Mouse (Mus musculus): ENCODE results near the gene Ankrd23. TPM values are rescaled to one million over a fixed set of nuclear protein-coding genes. Genes with fewer than 3 reads are reported as not detected.
A peak's percentile ranks its signal among the peaks of the same experiment; 100 is the strongest.

Ankrd23 gene
- polyA plus RNA-seq, 1 experiment, result 18.0 TPM

DNA sequence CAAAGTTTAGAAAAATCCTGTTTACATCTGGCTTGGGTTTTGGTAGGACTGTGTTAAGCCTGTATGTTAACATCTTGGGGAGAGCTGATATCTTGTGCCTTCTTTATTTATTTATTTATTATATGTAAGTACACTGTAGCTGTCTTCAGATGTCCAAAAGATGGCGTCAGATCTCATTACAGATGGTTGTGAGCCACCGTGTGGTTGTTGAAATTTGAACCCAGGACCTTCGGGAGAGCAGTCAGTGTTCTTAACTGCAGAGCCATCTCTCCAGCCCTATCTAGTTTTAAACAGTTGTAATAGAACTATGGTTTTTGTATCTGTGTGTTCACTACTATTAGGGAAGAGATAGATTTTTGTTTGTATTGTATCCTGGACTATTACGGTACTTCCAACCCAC, 7.4 kb downstream of the Ankrd23 start:
- Histone ChIP-seq H3K4me3 (replicated peaks; ENCODE audit: control insufficient read depth, low read depth, low read length) (no peak overlapping the region), H3K4me1 (ENCODE audit: control insufficient read depth, insufficient read depth, low read length) (no peaks in the 10 kb centered on the region), H3K27ac (ENCODE audit: control insufficient read depth, insufficient read depth, low read depth, low read length, poor library complexity) (no peak overlapping the region)
- TF ChIP-seq CTCF (IDR thresholded peaks at IDR 0.05; ENCODE audit: control insufficient read depth, insufficient read depth, low read length), result no peak
- no peak for TF ChIP-seq POLR2A (IDR thresholded peaks at IDR 0.05; ENCODE audit: borderline replicate concordance, control insufficient read depth, low read depth, low read length)
- WGBS, result 86% methylated on average over 4 of the region's 4 CpGs

DNA sequence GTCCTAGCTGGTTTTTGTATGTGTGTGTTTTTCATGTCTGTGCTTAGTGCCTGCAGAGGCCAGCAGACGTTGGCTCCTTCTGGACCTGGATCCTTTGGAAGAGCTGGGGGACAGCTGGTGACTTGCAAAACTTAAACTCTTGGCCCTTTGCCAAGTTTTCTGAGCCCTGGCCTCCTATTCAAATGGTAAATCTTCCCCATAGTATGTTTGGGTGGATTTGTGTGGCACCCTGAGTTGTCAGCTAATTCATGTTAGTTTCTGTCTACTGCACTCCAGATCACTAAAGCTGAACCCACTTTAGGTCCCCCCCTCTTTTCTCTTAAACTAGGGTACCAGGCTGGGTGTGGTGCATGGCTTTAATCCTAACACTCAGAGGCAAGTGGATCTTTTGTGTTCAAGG, 8.3 kb downstream of the Ankrd23 start:
- Histone ChIP-seq H3K4me1 (ENCODE audit: control insufficient read depth, insufficient read depth, low read length) (no peaks in the 10 kb centered on the region), H3K4me3 (replicated peaks; ENCODE audit: control insufficient read depth, low read depth, low read length) (no peak overlapping the region), H3K27ac (ENCODE audit: control insufficient read depth, insufficient read depth, low read depth, low read length, poor library complexity) (no peak overlapping the region)
- 28% methylated on average over 1 of the region's 1 CpGs for WGBS
- no peak for TF ChIP-seq POLR2A (IDR thresholded peaks at IDR 0.05; ENCODE audit: borderline replicate concordance, control insufficient read depth, low read depth, low read length)
- no peak for TF ChIP-seq CTCF (IDR thresholded peaks at IDR 0.05; ENCODE audit: control insufficient read depth, insufficient read depth, low read length)

DNA sequence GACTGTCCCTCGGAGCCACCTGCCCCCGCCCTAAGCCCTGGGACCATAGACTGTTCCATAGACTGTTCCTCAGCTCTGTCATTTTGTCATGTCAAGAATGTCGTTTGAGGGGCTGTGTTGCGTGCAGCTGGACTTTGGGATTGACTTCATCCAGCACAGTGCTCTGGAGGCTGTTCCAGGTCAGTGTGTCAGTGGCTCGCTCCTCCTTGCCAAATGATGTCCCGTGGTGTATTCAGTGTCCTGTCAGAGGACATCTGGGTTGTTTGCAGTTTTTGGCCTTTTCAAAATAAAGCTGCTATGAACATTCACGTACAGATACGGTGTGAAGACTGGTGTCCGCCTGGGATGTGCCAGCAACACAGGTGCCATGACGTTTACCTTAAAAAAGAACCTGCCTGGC, 9.8 kb downstream of the Ankrd23 start:
- 88% methylated on average over 10 of the region's 10 CpGs for whole genome bisulfite sequencing
- H3K4me1 ChIP-seq (ENCODE audit: control insufficient read depth, insufficient read depth, low read length), result no peaks in the 10 kb centered on the region
- H3K27ac ChIP-seq (ENCODE audit: control insufficient read depth, insufficient read depth, low read depth, low read length, poor library complexity), result no peak overlapping the region
- no peak for TF ChIP-seq POLR2A (IDR thresholded peaks at IDR 0.05; ENCODE audit: borderline replicate concordance, control insufficient read depth, low read depth, low read length)
- TF ChIP-seq CTCF (IDR thresholded peaks at IDR 0.05; ENCODE audit: control insufficient read depth, insufficient read depth, low read length), result no peak
- no peak overlapping the region for H3K4me3 ChIP-seq (replicated peaks; ENCODE audit: control insufficient read depth, low read depth, low read length)

DNA sequence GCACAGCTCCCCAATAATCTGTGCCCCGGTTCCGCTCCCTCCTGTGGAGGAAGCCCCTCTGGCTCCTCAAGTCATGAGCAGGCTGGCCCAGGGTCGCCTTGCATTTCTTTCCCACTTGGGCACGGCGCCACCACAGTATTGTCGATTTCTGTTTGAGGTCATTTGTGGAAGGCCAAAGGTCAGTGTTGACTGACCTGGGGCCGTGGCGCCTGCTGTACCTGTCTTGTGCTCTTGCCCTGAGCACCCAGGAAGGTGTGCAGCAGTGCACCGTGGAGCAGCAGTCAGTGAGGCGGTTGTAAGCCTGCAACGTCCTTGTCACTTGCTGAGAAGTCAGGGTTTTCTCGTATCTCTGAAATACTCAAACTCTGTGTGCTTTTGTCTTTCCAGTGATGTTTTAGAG, 10.9 kb downstream of the Ankrd23 start:
- 90% methylated on average over 12 of the region's 12 CpGs for WGBS
- Histone ChIP-seq H3K4me3 (replicated peaks; ENCODE audit: control insufficient read depth, low read depth, low read length) (no peak overlapping the region), H3K27ac (ENCODE audit: control insufficient read depth, insufficient read depth, low read depth, low read length, poor library complexity) (no peak overlapping the region), H3K4me1 (ENCODE audit: control insufficient read depth, insufficient read depth, low read length) (no peaks in the 10 kb centered on the region)
- TF ChIP-seq POLR2A (IDR thresholded peaks at IDR 0.05; ENCODE audit: borderline replicate concordance, control insufficient read depth, low read depth, low read length), result no peak

DNA sequence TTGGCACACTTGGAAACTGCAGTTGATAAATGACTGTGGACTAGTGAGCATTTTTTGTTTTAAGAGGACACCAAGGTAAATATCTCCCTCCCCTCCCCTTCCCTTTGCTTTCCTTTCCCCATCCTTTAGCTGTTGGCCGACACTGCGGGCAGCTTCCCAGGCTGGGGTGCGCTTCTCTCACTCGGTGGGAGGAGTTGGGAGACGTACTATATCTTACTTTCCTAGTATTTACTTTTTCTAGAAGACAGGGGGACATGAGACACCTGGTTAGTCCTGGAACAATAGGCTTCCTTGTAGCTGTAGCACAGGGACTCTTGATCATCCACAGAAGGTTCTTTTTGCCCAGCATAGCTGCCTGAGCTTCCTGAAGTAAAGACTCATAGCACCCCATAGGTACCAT, 12.6 kb downstream of the Ankrd23 start:
- no peaks in the 10 kb centered on the region for H3K4me1 ChIP-seq (ENCODE audit: control insufficient read depth, insufficient read depth, low read length)
- H3K4me3 ChIP-seq (replicated peaks; ENCODE audit: control insufficient read depth, low read depth, low read length), result no peak overlapping the region
- WGBS, result 92% methylated on average over 5 of the region's 5 CpGs
- no peak overlapping the region for H3K27ac ChIP-seq (ENCODE audit: control insufficient read depth, insufficient read depth, low read depth, low read length, poor library complexity)
- TF ChIP-seq CTCF (IDR thresholded peaks at IDR 0.05; ENCODE audit: control insufficient read depth, insufficient read depth, low read length), result no peak
- TF ChIP-seq POLR2A (IDR thresholded peaks at IDR 0.05; ENCODE audit: borderline replicate concordance, control insufficient read depth, low read depth, low read length), result no peak

DNA sequence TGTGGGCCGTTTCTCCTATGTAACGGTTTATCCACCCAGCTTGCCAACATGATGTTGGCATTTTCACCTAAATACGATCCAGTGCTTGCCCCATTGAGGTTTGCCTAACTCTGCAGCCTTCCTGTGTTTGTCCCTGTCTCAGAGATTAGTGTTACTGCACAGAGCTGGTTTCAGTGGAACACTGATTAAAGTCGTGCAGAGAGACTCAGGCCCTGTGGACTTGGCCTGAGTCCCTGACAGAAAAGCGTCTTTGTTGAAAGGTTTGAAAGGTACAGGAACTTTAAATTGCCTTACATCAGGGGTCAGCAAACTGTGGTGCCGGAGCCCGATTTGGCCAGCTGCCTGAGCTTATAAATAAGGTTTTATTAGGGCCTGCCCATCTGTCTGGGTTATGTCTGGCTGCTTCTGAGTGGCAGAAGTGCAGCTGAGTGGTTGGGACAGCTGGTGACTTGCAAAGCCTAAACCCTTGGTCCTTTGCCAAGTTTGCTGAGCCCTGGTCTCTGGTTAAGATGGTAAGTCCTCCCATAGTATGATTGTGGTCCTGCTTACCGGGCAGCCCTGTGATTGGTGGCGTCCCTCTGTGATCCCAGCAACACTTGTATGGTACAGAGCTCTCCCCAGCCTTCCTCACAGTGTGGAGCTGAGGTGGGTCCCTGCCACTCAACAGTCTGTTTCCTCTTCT, 13.2 kb downstream of the Ankrd23 start:
- Histone ChIP-seq H3K4me3 (replicated peaks; ENCODE audit: control insufficient read depth, low read depth, low read length) (no peak overlapping the region), H3K4me1 (ENCODE audit: control insufficient read depth, insufficient read depth, low read length) (no peaks in the 10 kb centered on the region), H3K27ac (ENCODE audit: control insufficient read depth, insufficient read depth, low read depth, low read length, poor library complexity) (no peak overlapping the region)
- TF ChIP-seq CTCF (IDR thresholded peaks at IDR 0.05; ENCODE audit: control insufficient read depth, insufficient read depth, low read length), result no peak
- TF ChIP-seq POLR2A (IDR thresholded peaks at IDR 0.05; ENCODE audit: borderline replicate concordance, control insufficient read depth, low read depth, low read length), result no peak
- 85% methylated on average over 9 of the region's 9 CpGs for WGBS

DNA sequence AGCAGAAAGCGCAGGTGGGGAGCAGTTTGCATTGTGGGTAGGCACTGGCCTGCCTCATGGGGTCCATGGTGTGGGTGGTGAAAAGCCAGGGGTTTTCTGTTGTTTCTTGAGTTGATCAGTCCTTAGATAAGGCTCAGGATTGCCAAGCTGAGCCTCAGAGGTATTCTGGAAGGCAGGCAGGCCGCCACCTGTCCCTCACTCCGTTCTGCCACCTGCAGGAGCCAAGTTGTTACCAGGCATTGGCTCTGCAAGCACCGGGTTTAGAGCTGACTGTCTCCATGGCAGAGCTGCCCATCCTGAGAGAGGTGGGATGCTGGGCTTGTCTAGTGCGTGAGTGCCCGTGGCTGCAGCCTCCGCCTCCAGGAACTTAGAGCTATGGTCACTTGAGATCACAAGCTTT, 14.5 kb downstream of the Ankrd23 start:
- WGBS, result 88% methylated on average over 7 of the region's 7 CpGs
- TF ChIP-seq POLR2A (IDR thresholded peaks at IDR 0.05; ENCODE audit: borderline replicate concordance, control insufficient read depth, low read depth, low read length), result peak; percentile 19; the same call in 1 of the 2 replicates
- TF ChIP-seq CTCF (IDR thresholded peaks at IDR 0.05; ENCODE audit: control insufficient read depth, insufficient read depth, low read length), result no peak

DNA sequence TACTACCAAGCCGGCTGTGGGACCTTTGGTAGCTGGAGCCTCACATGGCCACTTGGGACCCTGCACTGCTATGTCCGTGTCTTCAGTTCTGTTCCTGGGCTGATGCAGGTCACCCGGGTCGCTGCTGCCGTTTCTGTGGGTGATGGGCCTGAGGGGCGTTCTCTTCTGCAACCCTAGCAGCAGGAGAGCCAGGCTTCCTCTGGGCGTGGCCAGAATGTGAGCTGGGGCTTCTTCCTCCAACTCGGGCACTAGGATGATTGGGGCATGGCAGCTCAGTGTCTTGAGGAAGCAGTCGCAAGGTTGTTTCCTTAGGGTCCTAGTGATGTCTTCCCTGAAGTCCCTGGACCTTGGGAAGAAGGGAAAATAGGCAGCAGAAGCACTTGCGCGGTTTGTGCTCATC, 17.1 kb downstream of the Ankrd23 start:
- WGBS, result 77% methylated on average over 11 of the region's 11 CpGs
- Histone ChIP-seq H3K4me1 (ENCODE audit: control insufficient read depth, insufficient read depth, low read length) (no peaks in the 10 kb centered on the region), H3K27ac (ENCODE audit: control insufficient read depth, insufficient read depth, low read depth, low read length, poor library complexity) (no peak overlapping the region), H3K4me3 (replicated peaks; ENCODE audit: control insufficient read depth, low read depth, low read length) (no peak overlapping the region)
- TF ChIP-seq CTCF (IDR thresholded peaks at IDR 0.05; ENCODE audit: control insufficient read depth, insufficient read depth, low read length) (no peak), POLR2A (IDR thresholded peaks at IDR 0.05; ENCODE audit: borderline replicate concordance, control insufficient read depth, low read depth, low read length) (no peak)

More for the DNA sequence above, 14.5 kb downstream of the Ankrd23 start:
- H3K4me1 ChIP-seq (ENCODE audit: control insufficient read depth, insufficient read depth, low read length), result no peaks in the 10 kb centered on the region
- no peak overlapping the region for H3K27ac ChIP-seq (ENCODE audit: control insufficient read depth, insufficient read depth, low read depth, low read length, poor library complexity)
- H3K4me3 ChIP-seq (replicated peaks; ENCODE audit: control insufficient read depth, low read depth, low read length), result no peak overlapping the region

DNA sequence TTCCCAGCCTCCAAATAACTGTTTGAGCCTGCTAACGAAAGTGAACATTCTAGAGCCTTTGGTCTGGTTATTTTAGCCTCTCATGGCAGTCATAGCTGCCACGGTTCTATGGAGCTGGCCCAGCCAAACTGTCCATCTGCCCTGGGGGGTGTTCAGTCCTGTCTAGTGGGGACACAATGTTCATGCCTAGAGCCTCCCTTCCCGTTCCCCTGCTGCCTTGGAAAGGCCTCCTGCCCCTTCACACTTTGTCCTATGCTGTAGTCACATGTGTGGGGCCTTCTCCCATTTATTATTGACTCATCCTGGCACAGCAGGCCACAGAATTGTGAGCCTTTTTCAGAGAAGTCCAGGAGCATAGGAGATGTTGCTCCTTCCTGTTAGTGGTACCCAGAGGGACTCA, 18.4 kb downstream of the Ankrd23 start:
- 80% methylated on average over 3 of the region's 3 CpGs for WGBS

More for the DNA sequence above, 18.4 kb downstream of the Ankrd23 start:
- Histone ChIP-seq H3K27ac (ENCODE audit: control insufficient read depth, insufficient read depth, low read depth, low read length, poor library complexity) (no peak overlapping the region), H3K4me1 (ENCODE audit: control insufficient read depth, insufficient read depth, low read length) (no peaks in the 10 kb centered on the region; the same call in none of the 2 replicates), H3K4me3 (replicated peaks; ENCODE audit: control insufficient read depth, low read depth, low read length) (no peak overlapping the region)
- TF ChIP-seq CTCF (IDR thresholded peaks at IDR 0.05; ENCODE audit: control insufficient read depth, insufficient read depth, low read length) (no peak), POLR2A (IDR thresholded peaks at IDR 0.05; ENCODE audit: borderline replicate concordance, control insufficient read depth, low read depth, low read length) (no peak)
